Mouse (Mus musculus): Measurements from ENCODE around the gene A430078G23Rik.
"Not testable (repeated sequence)": the region's sequence is repeated elsewhere in the genome, so short reads cannot be mapped to it uniquely, and the experiment has no call there.

A430078G23Rik gene

DNA sequence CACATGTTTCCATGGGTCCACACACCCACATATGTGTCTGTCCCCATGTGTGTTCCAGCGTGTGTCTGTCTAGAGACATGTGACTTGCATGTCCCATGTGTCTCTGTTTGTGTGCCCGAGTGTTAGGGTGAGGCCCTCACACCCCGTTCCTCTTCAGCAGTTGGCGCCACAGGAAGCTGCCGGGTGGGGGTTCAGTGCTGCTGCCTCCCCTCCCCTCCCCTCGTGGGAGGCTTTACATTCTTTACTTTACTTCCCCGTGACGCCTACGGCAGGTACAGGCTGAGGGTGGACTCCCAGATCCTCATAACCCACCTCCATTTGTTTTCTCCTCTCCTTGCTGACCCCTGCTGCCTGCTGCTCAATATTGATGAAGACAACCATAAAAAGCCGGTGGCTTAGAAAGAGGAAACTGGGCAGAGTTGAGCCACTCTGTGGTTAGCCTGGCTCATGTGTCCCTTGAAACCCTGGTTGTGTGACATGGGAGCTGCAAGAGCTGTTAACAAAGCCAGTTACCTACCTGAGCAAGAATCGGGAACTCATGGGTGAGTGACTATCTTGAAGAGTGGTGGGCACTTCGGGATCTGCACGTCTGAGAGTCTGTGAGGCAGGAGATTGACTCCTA lies at the start of gene A430078G23Rik:
Gene A430078G23Rik, plus strand, starts transcription at position 227 of the 622 bp plus-strand sequence.
- no peak for DNase-seq

DNA sequence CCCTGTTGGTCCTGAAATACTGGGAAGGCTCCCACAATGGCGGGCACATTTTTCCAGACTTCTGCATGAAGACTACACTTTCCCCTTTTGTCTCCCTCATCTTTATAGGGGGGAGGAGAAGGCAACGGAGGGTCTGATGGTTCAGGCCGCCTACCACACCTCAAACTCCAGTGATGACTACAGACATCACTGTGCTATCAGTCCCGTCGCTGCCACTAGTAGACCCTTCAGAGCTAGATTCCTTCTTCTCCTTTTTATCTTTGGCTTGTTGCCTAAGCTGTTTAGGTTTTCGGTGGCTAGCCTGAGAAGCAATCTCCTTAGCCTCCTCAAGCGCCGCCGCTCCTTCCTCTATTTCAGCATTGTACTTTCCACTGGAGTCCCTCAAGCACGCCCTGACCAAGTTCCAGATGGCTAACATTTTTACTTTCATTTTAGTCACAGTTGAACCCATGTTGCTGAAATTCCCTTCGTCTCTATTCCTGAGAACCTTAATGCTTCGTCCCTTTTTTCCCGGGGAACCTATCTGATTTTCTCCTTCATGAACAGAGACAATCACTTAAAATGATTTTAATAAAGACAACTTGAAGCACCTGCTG lies 44.9 kb upstream of the A430078G23Rik start:
- DNase-seq: not testable (repeated sequence)

DNA sequence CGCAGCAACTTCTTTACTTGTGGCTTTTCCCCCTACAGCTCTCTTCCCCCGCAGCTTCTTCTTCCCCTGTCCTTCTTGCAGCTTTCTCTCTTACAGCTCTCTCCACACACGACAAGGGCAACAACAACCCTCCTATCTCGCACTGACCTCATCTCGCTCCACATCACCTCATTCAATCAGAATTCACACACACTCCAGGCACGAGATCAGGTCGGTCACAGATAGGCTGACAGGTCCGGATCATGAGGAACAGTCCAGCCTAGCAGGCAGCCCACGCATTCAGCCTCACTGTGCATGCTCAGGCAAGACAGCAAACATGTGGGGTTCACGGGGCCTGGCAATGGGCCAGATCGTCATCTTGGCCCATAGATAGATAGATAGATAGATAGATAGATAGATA lies 43.6 kb upstream of the A430078G23Rik start:
- no peak for DNase-seq

DNA sequence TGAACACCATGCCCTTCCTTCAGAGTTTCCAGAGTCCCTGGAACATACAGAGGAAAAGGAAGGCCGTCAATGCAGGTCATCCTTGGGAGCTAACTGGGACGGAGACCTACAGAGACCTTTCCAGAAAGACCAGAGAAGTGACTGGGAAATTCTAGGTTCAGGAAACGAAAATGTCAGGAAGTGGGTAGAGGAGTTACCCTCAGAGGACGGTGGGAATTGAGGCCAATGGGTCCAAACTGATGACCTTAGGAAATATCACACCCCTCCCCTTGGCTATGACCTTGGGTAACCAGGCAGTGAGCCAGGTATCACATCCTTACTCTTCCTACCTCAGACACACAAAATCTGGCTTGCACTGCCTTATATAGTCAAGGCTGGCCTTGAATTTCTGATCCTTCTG lies 41.7 kb upstream of the A430078G23Rik start:
- DNase-seq: no peak

DNA sequence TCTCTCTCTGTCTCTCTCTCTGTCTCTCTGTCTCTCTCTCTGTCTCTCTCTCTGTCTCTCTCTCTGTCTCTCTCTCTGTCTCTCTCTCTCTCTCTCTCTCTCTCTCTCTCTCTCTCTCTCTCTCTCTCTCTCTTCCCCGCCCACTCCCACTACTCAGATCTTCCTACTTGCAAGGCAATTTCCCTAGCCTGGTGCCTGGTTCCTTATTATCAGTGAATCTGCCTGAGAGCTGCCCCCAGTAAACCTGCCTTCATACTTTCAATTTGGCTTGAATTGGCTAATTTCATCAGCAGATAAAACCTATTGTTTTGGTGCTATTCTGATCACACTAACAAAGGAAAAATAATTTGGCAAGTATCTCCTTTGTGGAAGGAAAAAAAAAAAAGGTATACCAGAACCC lies 39.8 kb upstream of the A430078G23Rik start:
- DNase-seq: not testable (repeated sequence)

DNA sequence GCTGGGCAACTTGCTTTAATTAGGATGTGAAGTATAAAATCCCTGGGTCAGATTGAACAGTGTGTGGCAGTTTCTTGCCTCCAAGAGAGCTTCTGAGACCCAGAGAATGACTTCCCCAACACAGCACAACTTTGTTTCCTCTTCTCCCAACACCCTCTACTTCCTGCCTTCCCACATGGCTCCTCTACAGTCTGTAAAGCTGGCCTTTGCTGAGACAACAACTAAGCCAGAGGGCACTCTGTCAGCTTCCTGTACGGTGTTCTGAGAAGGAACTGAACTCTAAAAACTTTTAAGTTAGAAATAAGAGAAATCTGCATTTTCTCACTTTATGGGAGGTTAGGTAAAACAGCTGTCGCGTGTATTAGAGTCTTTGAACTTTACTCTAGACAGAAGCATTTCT lies 39.4 kb upstream of the A430078G23Rik start:
- DNase-seq: no peak

DNA sequence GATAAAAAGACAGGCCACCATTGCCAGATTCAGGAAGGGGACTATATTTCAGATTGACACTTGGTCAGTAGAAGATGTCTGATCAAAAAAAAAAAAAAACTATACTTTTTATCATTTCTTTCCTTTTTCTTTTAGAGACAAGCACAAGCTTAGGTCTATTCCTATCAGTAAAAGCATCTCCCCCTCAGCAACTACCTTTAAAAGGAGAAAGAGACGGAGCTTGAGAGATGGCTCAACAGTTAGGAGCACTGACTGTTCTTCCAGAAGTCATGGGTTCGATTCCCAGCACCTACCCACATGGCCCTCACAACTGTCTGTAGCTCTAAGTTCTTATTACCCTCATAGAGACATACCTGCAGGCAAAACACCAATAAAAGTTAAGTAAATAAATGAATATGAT lies 38.9 kb upstream of the A430078G23Rik start:
- DNase-seq: no peak

DNA sequence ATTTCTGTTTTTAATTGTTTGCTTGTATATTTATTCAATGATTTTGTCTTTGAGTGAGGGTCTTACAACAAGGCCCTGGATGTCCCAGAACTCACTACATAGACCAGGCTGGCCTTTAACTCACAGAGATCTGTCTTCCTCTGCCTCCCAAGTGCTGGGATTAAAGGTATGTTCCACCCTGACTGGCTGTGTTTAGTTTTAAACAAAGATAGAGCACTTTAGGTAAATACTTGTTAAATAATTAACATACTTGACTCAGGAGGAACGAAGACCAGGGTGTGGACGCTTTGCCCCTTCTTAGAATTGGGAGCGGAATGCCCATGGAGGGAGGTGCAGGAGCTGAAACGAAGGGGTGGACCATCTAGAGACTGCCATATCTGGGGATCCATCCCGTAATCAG lies 36.6 kb upstream of the A430078G23Rik start:
- DNase-seq: no peak

DNA sequence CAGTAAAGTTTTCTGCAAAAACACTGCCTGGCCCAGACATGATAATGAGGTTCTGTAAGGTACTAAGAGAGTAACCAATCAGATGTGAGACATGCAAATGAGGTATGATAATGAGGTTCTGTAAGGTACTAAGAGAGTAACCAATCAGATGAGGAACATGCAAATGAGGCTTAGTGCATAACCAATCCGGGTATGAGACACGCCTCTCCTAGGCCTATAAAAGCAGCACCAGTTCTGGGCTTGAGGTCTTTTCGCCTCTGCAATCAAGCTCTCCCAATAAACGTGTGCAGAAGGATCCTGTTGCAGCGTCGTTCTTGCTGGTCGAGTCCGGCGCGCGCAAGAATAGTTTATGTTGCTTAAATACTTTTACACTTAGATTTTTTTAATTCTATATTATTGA lies 33.9 kb upstream of the A430078G23Rik start:
- DNase-seq: not testable (repeated sequence)

DNA sequence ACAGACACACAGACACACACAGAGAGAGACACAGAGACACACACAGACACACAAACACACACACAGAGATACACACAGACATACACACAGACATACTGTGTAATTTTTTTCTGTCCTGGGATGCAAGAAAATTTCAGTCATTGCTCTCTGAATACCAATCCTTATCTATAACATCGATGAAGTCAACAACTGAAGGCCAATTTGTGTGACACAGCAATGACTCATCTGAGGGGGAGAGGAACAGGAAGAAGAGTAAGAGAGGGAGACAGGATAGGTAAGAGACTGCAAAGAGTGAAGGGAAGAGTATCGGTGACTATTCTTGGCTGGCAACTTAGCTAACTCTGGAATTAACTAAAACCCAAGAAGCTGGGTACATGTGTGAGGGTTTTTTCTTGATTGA lies 29.0 kb upstream of the A430078G23Rik start:
- no peak for DNase-seq

DNA sequence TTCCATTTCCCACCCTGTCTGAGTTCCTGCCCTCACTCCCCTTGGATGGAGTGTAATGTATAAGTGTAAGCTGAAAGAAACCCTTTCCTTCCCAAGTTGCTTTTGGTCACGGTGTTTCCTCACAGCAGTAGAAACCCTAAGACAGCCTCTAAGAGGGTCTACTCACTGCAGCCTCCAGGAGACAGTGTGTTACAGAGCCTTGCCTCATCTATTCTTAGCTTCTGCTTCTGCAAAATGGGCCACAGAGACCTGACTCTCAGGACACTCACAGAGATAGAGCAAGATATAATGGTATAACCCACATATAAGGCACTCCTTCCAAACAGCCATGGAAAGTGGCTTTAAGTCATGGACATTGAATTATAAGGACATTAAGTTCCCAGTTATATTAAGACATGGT lies 26.2 kb upstream of the A430078G23Rik start:
- no peak for DNase-seq

DNA sequence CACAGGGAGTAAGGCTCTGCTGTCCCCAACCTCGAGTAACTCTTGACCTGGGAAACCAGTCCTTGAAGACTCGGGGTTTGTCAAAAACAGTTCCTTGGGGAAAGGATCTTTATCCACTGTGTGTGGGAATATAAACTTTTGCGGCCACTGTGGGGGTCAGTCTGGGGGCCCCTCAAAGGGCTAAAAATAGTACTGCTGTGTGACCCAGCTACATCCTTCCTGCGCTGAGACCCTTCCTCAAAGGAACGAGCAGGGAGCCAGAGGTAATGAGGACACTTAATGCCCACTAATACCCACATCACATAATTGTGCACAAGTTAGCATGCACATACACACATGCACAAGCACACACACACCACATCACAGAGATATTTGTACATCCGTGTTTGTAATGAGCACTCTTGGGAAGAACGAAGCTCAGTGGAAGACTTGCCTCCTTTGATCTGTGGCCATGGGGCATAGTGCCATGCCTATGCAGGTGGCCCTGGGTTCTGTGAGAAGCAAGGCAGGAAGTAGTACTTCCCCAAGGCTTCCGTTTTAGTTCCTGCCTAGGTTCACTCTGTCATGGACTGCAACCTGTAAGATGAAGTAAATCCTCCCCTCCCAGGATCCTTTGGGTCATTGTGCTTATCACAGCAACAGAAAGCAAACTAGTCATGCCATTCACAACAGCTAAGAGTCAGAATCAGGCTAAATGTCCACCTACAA lies 25.5 kb upstream of the A430078G23Rik start:
- DNase-seq: no peak

DNA sequence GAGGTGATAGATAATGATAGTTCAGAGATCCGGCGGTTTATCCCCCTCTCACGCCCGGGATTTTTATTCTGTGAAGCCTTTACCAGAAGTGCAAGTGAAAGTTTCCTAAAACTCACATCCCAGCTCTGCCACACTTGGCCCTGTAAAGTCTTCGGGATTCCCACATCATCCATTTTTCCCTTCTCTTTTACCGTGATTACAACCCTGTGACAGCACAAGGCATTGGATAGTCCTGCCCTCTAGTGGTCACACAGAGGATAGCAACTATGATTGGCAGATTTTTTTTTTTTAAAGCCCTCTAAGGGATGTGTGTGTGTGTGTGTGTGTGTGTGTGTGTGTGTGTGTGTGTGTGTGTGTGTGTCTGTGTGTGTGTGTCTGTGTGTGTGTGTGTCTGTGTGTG lies 22.6 kb upstream of the A430078G23Rik start:
- peak; percentile 20 for DNase-seq

DNA sequence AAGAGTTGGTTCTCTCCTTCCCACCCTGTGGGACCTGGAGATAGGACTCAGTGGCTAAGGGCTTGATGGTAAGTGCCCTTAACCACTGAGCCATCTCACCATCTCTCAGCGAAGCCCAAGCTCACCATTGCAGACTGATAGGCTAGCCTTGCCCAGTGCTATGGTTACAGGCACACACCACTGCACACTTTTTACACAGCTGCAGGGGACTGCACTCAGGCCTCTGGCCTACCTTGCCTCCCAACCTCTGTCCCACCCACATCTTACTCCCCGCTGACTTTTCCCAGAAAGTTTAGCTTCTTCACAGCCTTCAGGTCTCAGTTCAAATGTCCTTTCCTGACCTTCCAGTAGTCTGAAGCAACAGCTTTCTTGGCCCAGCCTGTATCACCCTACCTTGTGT lies 21.5 kb upstream of the A430078G23Rik start:
- DNase-seq: no peak

DNA sequence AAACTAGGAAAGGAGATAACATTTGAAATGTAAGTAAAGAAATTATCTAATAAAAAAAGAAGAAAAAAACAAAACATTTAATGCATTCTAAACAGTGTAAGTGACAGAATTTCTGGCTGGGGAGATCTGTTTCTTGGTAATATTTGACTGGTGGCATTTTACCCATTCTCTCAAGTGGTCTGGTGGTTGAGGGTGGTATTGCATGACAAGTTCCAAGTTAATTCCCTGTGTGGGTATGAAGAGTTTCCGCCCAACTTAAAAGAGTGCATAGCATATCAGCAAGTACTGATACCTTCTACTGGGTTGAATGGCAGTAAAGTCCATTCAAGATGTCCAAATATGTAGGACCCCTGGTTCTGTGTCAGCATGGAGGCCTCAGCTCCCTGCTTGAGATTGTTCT lies 17.3 kb upstream of the A430078G23Rik start:
- DNase-seq: no peak

DNA sequence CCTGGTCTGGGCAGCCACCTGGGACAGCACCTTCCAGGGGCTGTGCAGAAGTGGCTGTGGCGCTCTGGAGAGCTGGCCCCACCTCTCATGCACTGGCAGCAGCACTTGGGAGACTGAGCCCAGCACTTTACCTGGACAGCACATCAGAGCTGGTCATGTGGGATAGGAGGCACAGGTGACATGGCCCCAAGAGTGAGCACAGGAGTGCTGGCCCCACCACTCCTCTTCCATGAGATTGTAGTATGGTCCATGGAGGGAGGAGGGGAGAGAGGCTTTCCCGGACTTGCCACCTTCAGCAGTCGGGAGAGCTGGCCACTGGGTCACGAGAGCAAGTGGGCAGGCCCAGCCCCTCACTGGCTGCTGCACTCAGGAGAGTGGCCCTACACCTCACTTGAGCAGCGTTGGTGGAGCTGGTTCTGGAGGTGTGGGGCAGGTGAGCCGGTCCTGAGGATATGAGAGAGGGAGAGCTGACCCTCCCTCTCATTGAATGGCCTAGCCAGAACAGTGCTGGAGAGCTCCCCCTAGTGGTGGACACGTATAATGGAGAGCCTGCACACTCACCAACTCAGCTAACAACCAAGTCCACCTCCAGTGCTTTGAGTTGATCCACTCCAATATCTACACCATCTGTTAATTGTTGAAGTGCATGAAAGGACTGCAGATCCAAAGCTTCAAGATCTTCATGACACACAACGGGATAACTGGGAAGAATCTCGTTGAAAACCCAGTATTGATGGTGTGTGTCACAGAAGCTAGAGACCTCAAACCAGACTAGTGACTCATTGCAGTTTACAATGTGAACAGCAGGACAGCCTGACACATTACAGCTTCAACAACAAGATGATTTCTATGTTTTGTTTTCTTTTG lies 16.3 kb upstream of the A430078G23Rik start:
- DNase-seq: peak; percentile 9

DNA sequence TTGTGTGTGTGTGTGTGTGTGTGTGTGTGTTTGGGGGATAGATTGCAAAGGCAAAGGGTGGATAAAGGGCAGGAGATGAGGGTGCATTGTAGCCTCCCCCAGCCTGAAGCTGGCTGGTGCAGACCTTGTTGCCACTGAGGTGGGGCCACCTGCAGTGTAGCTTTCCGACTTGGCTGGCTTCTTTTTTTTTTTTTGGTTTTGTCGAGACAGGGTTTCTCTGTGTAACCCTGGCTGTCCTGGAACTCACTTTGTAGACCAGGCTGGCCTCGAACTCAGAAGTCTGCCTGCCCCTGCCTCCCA lies 15.7 kb upstream of the A430078G23Rik start:
- not testable (repeated sequence) for DNase-seq

DNA sequence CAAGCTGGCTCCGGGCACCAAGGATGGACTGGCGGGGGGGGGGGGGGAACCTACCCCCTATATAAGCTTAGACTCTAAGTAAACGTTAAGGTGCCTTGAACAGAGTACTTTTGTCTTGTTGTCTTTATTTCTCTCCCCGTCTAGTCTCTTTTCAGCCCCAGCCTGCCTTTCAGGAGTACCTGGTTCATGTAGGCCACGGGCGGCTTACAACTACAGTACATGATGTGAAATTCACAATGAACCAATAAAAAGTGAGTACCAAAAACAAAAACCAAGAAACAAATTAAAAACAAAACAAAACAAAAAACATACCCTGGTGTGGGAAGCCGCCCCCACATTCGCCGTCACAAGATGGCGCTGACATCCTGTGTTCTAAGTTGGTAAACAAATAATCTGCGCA lies 15.2 kb upstream of the A430078G23Rik start:
- DNase-seq: no peak

DNA sequence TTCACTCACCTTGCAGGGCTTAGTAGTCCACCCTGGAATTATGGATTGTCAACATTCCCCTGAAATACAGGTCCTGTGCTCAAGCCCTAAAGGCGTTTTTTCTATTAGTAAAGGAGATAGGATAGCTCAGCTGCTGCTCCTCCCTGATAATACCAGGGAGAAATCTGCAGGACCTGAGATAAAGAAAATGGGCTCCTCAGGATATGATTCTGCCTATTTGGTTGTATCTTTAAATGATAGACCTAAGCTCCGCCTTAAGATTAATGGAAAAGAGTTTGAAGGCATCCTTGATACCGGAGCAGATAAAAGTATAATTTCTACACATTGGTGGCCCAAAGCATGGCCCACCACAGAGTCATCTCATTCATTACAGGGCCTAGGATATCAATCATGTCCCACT lies 12.5 kb upstream of the A430078G23Rik start:
- not testable (repeated sequence) for DNase-seq

DNA sequence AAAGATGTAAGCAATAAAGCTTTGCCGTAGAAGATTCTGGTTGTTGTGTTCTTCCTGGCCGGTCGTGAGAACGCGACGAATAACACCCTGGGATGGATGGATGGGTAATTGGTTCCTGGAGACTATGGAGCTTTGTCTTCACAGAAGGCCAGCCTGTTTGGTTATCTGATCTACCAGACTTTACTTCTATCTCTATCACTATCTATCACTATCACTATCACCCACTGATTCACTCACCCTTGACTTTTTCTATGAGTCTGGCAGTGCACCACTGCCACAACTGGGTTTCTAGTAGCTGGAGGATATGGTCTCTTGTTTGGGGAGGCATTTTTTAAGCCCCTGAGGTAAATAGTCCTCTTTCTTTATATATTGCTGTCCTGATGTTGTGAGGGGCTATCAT lies 7.9 kb upstream of the A430078G23Rik start:
- DNase-seq: no peak

DNA sequence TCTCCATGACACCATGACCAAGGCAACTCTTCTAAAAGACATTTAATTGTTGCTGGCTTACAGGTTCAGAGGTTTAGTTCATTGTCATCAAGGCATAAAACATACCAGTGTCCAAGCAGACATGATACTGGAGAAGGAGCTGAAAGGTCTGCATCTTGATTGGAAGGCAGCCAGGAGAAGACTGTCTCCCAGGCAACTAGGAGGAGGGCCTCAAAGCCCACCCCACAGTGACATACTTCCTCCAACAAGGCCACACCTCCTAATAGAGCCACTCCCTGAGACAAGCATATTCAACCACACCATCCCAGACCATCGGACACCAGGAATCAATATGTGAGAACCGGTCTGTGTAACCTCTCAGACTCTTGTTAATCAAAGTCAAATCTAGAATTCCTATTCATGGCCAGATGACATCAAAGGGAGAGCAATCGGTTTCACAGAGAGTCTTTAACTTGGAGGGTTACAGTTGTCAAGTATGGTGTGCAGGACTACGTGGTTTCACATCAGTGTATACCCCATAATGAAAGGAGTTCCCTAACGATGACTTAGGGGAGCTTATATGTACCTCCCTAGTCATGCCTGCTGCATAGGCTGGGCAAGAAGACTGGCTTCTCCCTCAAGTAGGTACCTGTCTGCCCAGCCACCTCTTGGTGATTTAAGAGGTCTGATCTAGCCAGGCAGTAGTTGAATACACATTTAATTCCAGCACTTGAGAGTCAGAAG lies 6.4 kb upstream of the A430078G23Rik start:
- no peak for DNase-seq

DNA sequence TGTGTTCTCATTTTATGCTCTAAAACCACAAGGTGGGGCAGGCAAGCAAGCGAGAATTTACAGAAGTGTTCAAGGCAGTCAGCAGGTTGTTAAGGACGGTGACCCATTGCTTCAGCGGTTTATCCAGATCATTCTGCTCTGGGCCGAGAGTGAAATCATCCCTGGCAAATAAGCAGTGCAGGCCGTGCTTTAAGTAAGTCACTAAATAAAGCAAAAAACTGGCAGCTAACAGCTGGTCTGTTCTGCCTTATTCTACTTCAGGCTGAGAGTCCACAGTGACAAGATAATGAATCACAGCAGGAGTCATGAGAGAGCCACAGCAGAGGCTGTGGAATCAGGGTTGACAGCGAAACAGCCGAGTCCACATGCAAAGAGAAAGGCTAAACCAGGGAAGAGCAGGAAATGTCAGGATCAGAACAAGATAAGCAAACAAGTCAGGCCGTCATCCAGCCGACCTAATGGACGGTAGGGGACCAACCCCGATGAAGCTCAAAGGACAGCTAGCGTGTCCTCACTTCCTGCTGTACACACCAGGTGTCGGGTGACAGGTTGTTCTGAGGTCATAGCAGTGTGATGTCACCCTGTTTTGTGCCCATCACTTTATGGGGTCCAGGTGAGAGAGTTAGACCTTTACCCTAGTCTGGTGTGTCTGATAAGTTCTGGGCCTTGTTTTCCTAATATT lies 4.9 kb upstream of the A430078G23Rik start:
- DNase-seq: no peak

Data from cerebellum, adult 9-11 months (tissue).